Mouse (Mus musculus) central nervous system, embryonic 14 days (tissue): Measurements from ENCODE around the gene Gm21679. TPM values are rescaled to one million over a fixed set of nuclear protein-coding genes. Genes with fewer than 3 reads are reported as not detected.

ENCODE experiments used
- polyA plus RNA-seq: library from polyadenylated mRNA; depleted of rRNA; stranded (reverse); fragments of >200 nt; gene quantifications from 2 replicates; pipeline ENCODE4 v1.2.3, GENCODE M21; 2012; rRNA removed

Gm21679 gene
- not detected in 2 replicates for polyA plus RNA-seq

DNA sequence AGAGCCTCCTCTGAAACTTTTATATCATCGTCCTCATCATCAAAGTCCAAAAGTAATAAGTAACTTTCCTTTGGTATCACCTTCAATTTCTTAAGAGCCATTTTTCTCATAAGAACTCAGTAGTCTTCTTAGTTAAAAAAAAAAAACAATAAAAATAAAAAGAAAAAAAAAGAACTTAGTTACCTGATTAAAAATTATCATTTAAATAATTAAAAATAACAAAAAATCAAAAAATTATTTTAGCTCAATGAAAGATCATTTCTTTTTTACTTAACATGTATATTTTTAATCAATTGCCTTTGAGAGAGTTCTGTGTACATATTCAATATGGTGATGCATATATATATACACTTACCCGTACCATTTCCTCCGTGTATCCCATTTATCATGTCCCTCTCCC, at the start of gene Gm21679:
TSS of gene Gm21679 (minus strand) at position 101 of the 400 bp plus-strand sequence.

